Mouse (Mus musculus): Measurements from ENCODE around the gene Lrrc8a.

The Lrrc8a gene

DNA sequence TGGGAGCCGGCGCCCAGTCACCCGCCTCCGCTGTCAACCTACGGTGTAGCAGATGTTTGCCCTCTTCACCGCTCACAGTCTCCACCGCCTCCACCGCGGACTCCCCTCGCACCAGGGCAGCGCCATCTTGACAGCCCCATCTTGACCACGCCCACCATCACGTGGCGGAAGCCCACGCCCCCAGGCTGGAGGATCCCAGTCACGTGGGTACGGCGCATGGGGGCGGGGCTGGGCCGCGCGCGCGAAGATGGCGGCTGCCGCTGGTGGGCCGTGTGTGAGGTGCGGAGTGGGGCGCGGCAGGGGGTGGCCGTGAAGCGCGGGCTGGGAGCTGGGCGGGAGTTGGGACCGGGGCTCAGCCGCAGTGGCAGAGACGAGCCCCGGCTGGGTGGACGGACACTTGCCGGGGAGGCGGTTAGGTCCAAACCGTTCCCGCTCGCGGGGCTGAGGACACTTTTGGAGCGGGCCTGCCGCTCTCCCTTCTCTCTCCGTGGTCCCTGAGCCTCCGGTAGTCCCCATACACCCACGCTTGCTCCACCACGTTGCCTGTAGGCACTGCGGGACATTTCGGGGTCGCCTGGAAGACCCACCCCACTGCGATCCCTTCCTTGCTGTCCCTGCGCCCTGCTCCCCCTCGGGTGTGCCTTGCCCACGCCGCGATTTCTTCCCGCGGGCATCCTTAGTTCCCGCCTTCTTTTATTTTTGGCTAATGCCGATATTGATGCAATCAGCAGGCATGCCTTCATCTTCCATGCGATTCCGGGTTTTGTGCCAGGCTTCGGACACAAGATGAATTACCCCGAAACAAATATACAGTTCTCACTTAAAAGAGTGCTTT is 48.9 kb downstream of the Lrrc8a start, which contains the start of the genes Dolk and Nup188:
Gene Dolk (minus strand): TSS at position 143 of the 835 bp plus-strand sequence.
Gene Nup188 (plus strand): TSS at position 206 of the 835 bp plus-strand sequence.
- intact Hi-C loops (cut with DNase I): no loop called here

DNA sequence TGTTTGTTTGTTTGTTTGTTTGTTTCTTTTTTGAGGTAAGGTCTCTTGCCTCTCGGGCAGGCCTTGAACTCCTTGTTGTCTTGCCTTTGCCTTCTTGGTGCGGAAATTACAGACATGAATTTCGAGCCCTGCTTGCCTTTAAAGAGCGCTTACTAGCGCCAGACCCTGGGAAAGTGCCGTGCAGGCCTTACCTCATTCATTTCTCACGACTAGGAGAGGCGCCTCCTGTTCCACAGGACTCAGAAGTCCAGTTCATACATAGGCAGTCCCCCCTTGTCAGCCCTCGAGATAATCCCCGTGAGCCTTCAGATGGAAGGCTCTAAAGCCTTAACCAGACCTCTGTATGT is 49.5 kb downstream of the Lrrc8a start:
- intact Hi-C loops (cut with DNase I): no loop called here

DNA sequence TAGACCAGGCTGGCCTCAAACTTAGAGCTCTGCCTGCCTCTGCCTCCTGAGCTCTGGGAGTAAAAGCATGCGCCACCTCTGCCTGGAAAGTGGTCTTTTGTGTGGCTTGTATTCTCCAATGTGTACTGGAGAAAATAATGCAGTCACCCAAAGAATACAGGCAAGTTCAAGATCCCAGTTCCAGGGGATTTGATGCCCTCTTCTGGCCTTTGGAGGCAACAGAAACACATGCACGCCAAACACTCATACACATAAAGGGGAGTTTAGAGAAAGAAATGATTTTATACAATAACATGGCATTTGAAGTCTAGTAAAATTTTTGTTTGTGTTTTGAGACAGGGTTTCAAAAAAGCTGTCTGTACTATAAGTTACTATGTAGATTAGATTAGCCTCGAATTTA is 62.0 kb downstream of the Lrrc8a start:
- intact Hi-C loops (cut with DNase I): no loop called here

- intact Hi-C loops (cut with DNase I): no loop called here
Measured at GRCm38 (mm10) chr2:30299966-30300365, 62.5 kb downstream of the Lrrc8a start.

GRCm38 (mm10) chr2:30306087-30306486 is 68.6 kb downstream of the Lrrc8a start:
- intact Hi-C loops (cut with DNase I): no loop called here

DNA sequence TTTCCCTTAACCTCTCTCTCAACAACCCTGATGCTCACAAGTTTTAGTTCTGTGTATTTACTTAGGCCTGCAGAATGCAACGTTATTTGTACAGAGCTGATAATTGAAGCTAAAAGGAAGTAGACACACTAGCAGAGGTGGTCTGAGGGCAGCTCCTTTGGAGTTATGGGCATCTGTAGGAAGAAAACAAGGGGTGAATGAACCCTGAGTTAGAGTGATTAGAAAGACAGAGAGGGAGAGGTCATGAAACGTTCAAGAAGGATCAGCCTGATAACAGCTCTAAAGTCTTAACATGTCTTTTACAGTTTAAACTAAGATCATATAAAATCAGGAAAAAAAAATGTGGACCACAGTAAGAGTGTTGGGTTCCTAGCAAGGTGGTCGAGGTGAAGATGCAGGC is 71.8 kb downstream of the Lrrc8a start:
- intact Hi-C loops (cut with DNase I): no loop called here

- intact Hi-C loops (cut with DNase I): no loop called here
Measured at GRCm38 (mm10) chr2:30311481-30311880, 74.0 kb downstream of the Lrrc8a start.

Measured in adrenal gland (tissue).